Mouse (Mus musculus) natural killer cell, adult 2 months (primary cell): Measurements from ENCODE around the gene Crisp3.
"Not testable (repeated sequence)": the region's sequence is repeated elsewhere in the genome, so short reads cannot be mapped to it uniquely, and the experiment has no call there.

Experiments used
- DNase-seq, 2 experiments: peaks; one replicate each; pipeline ENCODE4 v3.0.0; 2022; ENCODE audit warnings: low spot score in 2 of 2

Crisp3 gene

GRCm38 (mm10) chr17:40242135-40242534 lies at the start of gene Crisp3:
Crisp3 (minus strand) TSS chr17:40242288.
- DNase-seq, result no peak

GRCm38 (mm10) chr17:40285435-40285834 lies 43.3 kb upstream of the Crisp3 start:
- no peak for DNase-seq

GRCm38 (mm10) chr17:40275519-40275918 lies 33.4 kb upstream of the Crisp3 start:
- DNase-seq, result no peak

- DNase-seq, result no peak
Observed at GRCm38 (mm10) chr17:40274906-40275470, 32.9 kb upstream of the Crisp3 start.

GRCm38 (mm10) chr17:40252487-40252886 lies 10.4 kb upstream of the Crisp3 start:
- no peak for DNase-seq

DNA sequence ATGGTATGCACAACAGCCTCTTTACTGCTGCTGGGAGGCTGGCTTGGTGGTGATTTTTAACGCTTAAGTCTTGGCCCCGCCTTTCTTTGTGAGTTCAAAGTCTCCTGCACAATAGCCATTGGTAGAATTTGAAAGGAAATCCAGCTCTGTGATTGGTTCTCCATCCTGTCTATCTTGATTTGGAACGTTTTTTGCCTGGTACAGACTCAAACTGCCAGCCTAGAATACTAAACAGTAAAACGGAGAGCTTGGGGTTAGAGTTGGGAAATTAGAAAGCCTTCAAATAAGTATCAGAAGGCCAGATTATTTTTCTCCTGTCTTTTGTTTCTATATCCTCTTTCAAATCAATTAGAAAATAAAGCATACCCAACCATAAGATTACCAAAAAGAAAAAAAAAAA lies 33.5 kb downstream of the Crisp3 start, which contains the start of gene Pgk2:
Gene Pgk2 (minus strand): TSS at position 101 of the 400 bp plus-strand sequence.
- DNase-seq, result no peak

- not testable (repeated sequence) for DNase-seq
Observed at GRCm38 (mm10) chr17:40201803-40202202, 40.3 kb downstream of the Crisp3 start.

DNA sequence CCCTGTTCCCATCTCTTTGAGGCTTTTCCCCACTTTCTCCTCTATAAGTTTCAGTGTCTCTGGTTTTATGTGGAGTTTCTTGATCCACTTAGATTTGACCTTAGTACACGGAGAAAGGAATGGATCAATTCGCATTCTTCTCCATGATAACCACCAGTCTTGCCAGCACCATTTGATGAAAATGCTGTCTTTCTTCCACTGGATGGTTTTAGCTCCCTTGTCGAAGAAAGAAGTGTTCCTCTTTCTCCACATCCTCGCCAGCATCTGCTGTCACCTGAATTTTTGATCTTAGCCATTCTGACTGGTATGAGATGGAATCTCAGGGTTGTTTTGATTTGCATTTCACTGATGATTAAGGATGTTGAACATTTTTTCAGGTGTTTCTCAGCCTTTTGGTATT lies 51.9 kb downstream of the Crisp3 start:
- not testable (repeated sequence) for DNase-seq
